12 mouse cellular contexts compared by ENCODE assay signal in genomic region chr3:101880818-101881217, GRCm38 (mm10). TPM values are rescaled to one million over a fixed set of nuclear protein-coding genes. Genes with fewer than 3 reads are reported as not detected.
DNase-seq lines count a peak whose midpoint lies in the region; ATAC-seq and TF ChIP-seq lines count a peak whose summit lies in the region.
"Had no signal": no experiment of that assay in that cellular context is flagged by ENCODE, and none has a peak within 500 bp of the region (broad histone marks: within the 10 kb centered on the region; RNA-seq: fewer than 3 reads in every experiment).

No protein-coding gene starts in this region.

- intact Hi-C loops in heart, postnatal 14 days (cut with DNase I) = no loop called here

- TF ChIP-seq POLR2A in brain, embryonic 14.5 days (IDR thresholded peaks at IDR 0.05; ENCODE audit: borderline replicate concordance, extremely low read depth, insufficient read depth, insufficient read length, poor library complexity, severe bottlenecking) = no peak

- peaks cover 10% of the 10 kb centered on the region for H3K4me1 ChIP-seq in heart, embryonic 10.5 days
- H3K4me1 ChIP-seq in midbrain, postnatal 0 days (ENCODE audit: insufficient read depth, low read length) = no peaks in the 10 kb centered on the region
- no peaks in the 10 kb centered on the region for H3K4me1 ChIP-seq in midbrain, embryonic 11.5 days (ENCODE audit: control insufficient read depth, insufficient read depth, low read length)
- H3K4me1 ChIP-seq in stomach, postnatal 0 days (replicated peaks; ENCODE audit: control insufficient read depth, insufficient read depth) = 0 out of 2 replicates have a peak, but pooled peaks cover 2% of the 10 kb centered on the region

- no peak overlapping the region for H3K27ac ChIP-seq in heart, embryonic 10.5 days
- no peak overlapping the region for H3K27ac ChIP-seq in midbrain, postnatal 0 days (ENCODE audit: low read depth, low read length)
- H3K27ac ChIP-seq in midbrain, embryonic 11.5 days (ENCODE audit: low read depth, low read length) = no peak overlapping the region
- H3K27ac ChIP-seq in stomach, postnatal 0 days (replicated peaks) = no peak overlapping the region
- H3K27ac ChIP-seq: heart, embryonic 13.5 days; lung, embryonic 15.5 days had no signal

- H3K27me3 ChIP-seq in heart, embryonic 10.5 days (ENCODE audit: insufficient read depth, poor library complexity, severe bottlenecking) = no peaks in the 10 kb centered on the region
- H3K27me3 ChIP-seq in midbrain, postnatal 0 days (ENCODE audit: insufficient read depth, low read length) = no peaks in the 10 kb centered on the region
- H3K27me3 ChIP-seq in midbrain, embryonic 11.5 days (ENCODE audit: control insufficient read depth, insufficient read depth, low read length) = no peaks in the 10 kb centered on the region
- H3K27me3 ChIP-seq in stomach, postnatal 0 days (ENCODE audit: control insufficient read depth, insufficient read depth, low read length) = no peaks in the 10 kb centered on the region
- H3K27me3 ChIP-seq: heart, embryonic 13.5 days; lung, embryonic 15.5 days had no signal

- H3K4me3 ChIP-seq in heart, embryonic 10.5 days = no peak overlapping the region
- no peak overlapping the region for H3K4me3 ChIP-seq in midbrain, postnatal 0 days (ENCODE audit: low read depth, low read length)
- H3K4me3 ChIP-seq in midbrain, embryonic 11.5 days (ENCODE audit: low read depth, low read length) = no peak overlapping the region
- H3K4me3 ChIP-seq in stomach, postnatal 0 days (ENCODE audit: low read depth, low read length) = no peak overlapping the region
- H3K4me3 ChIP-seq: heart, embryonic 13.5 days; lung, embryonic 15.5 days had no signal

- DNase-seq in heart, embryonic 10.5 days (ENCODE audit: low spot score) = peak; percentile 59
- no peak for DNase-seq in heart, postnatal 14 days
- peak; percentile 26 for DNase-seq in midbrain, postnatal 0 days (ENCODE audit: low spot score)
- no peak for DNase-seq in midbrain, embryonic 11.5 days (ENCODE audit: low spot score, missing footprints)
- no peak for DNase-seq in brain, embryonic 14.5 days (ENCODE audit: low read depth)
- DNase-seq in stomach, postnatal 0 days (ENCODE audit: low spot score) = no peak
- DNase-seq in B cell, adult 2 months = no peak
- no peak for DNase-seq in urinary bladder, adult 2 months (ENCODE audit: low spot score)
- DNase-seq: cerebellum, postnatal 14 days had no signal

- no peak overlapping the region for H3K4me2 ChIP-seq in midbrain, postnatal 0 days (ENCODE audit: low read depth, low read length, poor library complexity, severe bottlenecking)
- no peak overlapping the region for H3K4me2 ChIP-seq in midbrain, embryonic 11.5 days
- no peak overlapping the region for H3K4me2 ChIP-seq in stomach, postnatal 0 days (replicated peaks; ENCODE audit: low read depth)
- H3K4me2 ChIP-seq: heart, embryonic 13.5 days; lung, embryonic 15.5 days had no signal

- H3K9me3 ChIP-seq in heart, embryonic 10.5 days = no peaks in the 10 kb centered on the region
- H3K9me3 ChIP-seq in midbrain, postnatal 0 days (ENCODE audit: low read length) = no peaks in the 10 kb centered on the region
- H3K9me3 ChIP-seq in midbrain, embryonic 11.5 days (ENCODE audit: control insufficient read depth, low read length) = no peaks in the 10 kb centered on the region
- no peaks in the 10 kb centered on the region for H3K9me3 ChIP-seq in stomach, postnatal 0 days (ENCODE audit: control insufficient read depth, low read length)
- H3K9me3 ChIP-seq: heart, embryonic 13.5 days; lung, embryonic 15.5 days had no signal

- ATAC-seq in midbrain, postnatal 0 days (ENCODE audit: low FRiP score) = no peak
- no peak for ATAC-seq in midbrain, embryonic 11.5 days (ENCODE audit: low FRiP score)
- ATAC-seq in stomach, postnatal 0 days (ENCODE audit: low FRiP score, low TSS enrichment) = no peak
- ATAC-seq: forebrain, embryonic 14.5 days had no signal

- TF ChIP-seq CTCF in midbrain, postnatal 0 days (IDR thresholded peaks at IDR 0.05) = peak; percentile 69
- TF ChIP-seq CTCF in brain, embryonic 14.5 days (IDR thresholded peaks at IDR 0.05; ENCODE audit: borderline replicate concordance, extremely low read depth, insufficient read depth, insufficient read length) = peak; percentile 44; the same call in 1 of the 2 replicates
- TF ChIP-seq CTCF in stomach, postnatal 0 days (IDR thresholded peaks at IDR 0.05; ENCODE audit: low read depth) = peak; percentile 73

- no peak for TF ChIP-seq EP300 in stomach, postnatal 0 days (optimal IDR thresholded peaks at IDR 0.05)

- 76% methylated on average over 6 of the region's 6 CpGs for WGBS in heart, embryonic 10.5 days
- WGBS in midbrain, postnatal 0 days = 80% methylated on average over 6 of the region's 6 CpGs
- WGBS in midbrain, embryonic 11.5 days = 78% methylated on average over 6 of the region's 6 CpGs
- WGBS in stomach, postnatal 0 days = 61% methylated on average over 6 of the region's 6 CpGs

- H3K9ac ChIP-seq in midbrain, postnatal 0 days (replicated peaks; ENCODE audit: low read length, poor library complexity, severe bottlenecking) = no peak overlapping the region
- H3K9ac ChIP-seq in midbrain, embryonic 11.5 days (ENCODE audit: low read length) = no peak overlapping the region
- no peak overlapping the region for H3K9ac ChIP-seq in stomach, postnatal 0 days (ENCODE audit: low read length)
- H3K9ac ChIP-seq: heart, embryonic 13.5 days; lung, embryonic 15.5 days had no signal

- peaks cover 28% of the 10 kb centered on the region for H3K36me3 ChIP-seq in heart, embryonic 10.5 days
- H3K36me3 ChIP-seq in midbrain, postnatal 0 days (ENCODE audit: insufficient read depth, low read length) = peaks cover 18% of the 10 kb centered on the region
- H3K36me3 ChIP-seq in midbrain, embryonic 11.5 days (ENCODE audit: control insufficient read depth, insufficient read depth, low read length) = no peaks in the 10 kb centered on the region
- 0 out of 2 replicates have a peak, but pooled peaks cover 5% of the 10 kb centered on the region for H3K36me3 ChIP-seq in stomach, postnatal 0 days (ENCODE audit: control insufficient read depth, insufficient read depth, low read length)
- H3K36me3 ChIP-seq: lung, embryonic 15.5 days had no signal

RNA-seq across cellular contexts. Expression of gene Mab21l3, which starts 32.1 kb away (rescaled TPM):
- polyA plus RNA-seq in heart, embryonic 10.5 days (2016; fragmentation: Nextera tagmentation; extraction: Ambion mirVana) = 0.40 and 0.57 TPM in 2 replicates
- not detected for total RNA-seq in heart, postnatal 14 days (2021)
- 0.22 and 0.33 TPM in 2 replicates for total RNA-seq in midbrain, postnatal 0 days (2014; rRNA removed)
- not detected in 2 replicates for polyA plus RNA-seq in midbrain, postnatal 0 days (2015; fragmentation: Nextera tagmentation; extraction: Ambion mirVana)
- polyA plus RNA-seq in midbrain, embryonic 11.5 days (2014; fragmentation: Nextera tagmentation; extraction: Ambion mirVana) = 0.34 and 0.55 TPM in 2 replicates
- polyA plus RNA-seq in brain, embryonic 14.5 days (2012; rRNA removed) = 0.51 and 0.55 TPM in 2 replicates
- polyA plus RNA-seq in stomach, postnatal 0 days (2015; fragmentation: Nextera tagmentation; extraction: Ambion mirVana) = 0.57 and 0.67 TPM in 2 replicates
- 1.7 and 2.2 TPM in 2 replicates for polyA plus RNA-seq in urinary bladder, adult 2 months (2012; rRNA removed)

RNA-seq across cellular contexts. Expression of gene Slc22a15, which starts 43.4 kb away (rescaled TPM):
- polyA plus RNA-seq in heart, embryonic 10.5 days (2016; fragmentation: Nextera tagmentation; extraction: Ambion mirVana) = 4.1 and 6.3 TPM in 2 replicates
- total RNA-seq in heart, postnatal 14 days (2021) = 1 to 10 TPM; 2.9 to 3.4 TPM
- total RNA-seq in midbrain, postnatal 0 days (2014; rRNA removed) = 13.2 and 13.5 TPM in 2 replicates
- polyA plus RNA-seq in midbrain, postnatal 0 days (2015; fragmentation: Nextera tagmentation; extraction: Ambion mirVana) = 5.6 and 6.2 TPM in 2 replicates
- polyA plus RNA-seq in midbrain, embryonic 11.5 days (2014; fragmentation: Nextera tagmentation; extraction: Ambion mirVana) = 4.6 and 5.0 TPM in 2 replicates
- polyA plus RNA-seq in brain, embryonic 14.5 days (2012; rRNA removed) = 11.5 and 15.9 TPM in 2 replicates
- polyA plus RNA-seq in stomach, postnatal 0 days (2015; fragmentation: Nextera tagmentation; extraction: Ambion mirVana) = 4.1 and 5.2 TPM in 2 replicates
- polyA plus RNA-seq in urinary bladder, adult 2 months (2012; rRNA removed) = 7.1 and 8.4 TPM in 2 replicates

Comparison
In these comparisons a context has a peak if more than half of its experiments do, and no peak if none do; other contexts are left out.
1. DNase-seq: peak in heart, embryonic 10.5 days (single experiment) and midbrain, postnatal 0 days (single experiment); none in heart, postnatal 14 days (0 of 2), midbrain, embryonic 11.5 days (single experiment), brain, embryonic 14.5 days (single experiment), stomach, postnatal 0 days (single experiment), B cell, adult 2 months (0 of 2) and urinary bladder, adult 2 months (single experiment).
2. Peak in every context shown above with its lines, with median percentiles within 50 percentile points of each other: CTCF ChIP-seq.